8 mouse cellular contexts compared by ENCODE assay signal in genomic region chr1:37872131-37873067, GRCm38 (mm10). TPM values are rescaled to one million over a fixed set of nuclear protein-coding genes. Genes with fewer than 3 reads are reported as not detected.
DNase-seq lines count a peak whose midpoint lies in the region; ATAC-seq lines count a peak whose summit lies in the region.

No protein-coding gene starts in this region.

- peak; percentile 77 for ATAC-seq in embryonic facial prominence, embryonic 12.5 days (ENCODE audit: insufficient number of reproducible peaks, insufficient read depth, low FRiP score, low TSS enrichment)
- peak; percentile 90 for ATAC-seq in limb, embryonic 11.5 days (ENCODE audit: insufficient number of reproducible peaks, low FRiP score, low TSS enrichment, low read depth)
- peak; percentile 94 for ATAC-seq in midbrain, embryonic 13.5 days

- 6% methylated on average over 33 of the region's 33 CpGs for WGBS in embryonic facial prominence, embryonic 12.5 days
- WGBS in limb, embryonic 11.5 days = 6% methylated on average over 33 of the region's 33 CpGs
- 6% methylated on average over 33 of the region's 33 CpGs for WGBS in midbrain, embryonic 13.5 days

- H3K4me3 ChIP-seq in embryonic facial prominence, embryonic 12.5 days = peak overlapping the region; percentile 47
- peak overlapping the region; percentile 45 for H3K4me3 ChIP-seq in limb, embryonic 11.5 days (ENCODE audit: low read depth, low read length)
- H3K4me3 ChIP-seq in midbrain, embryonic 13.5 days (replicated peaks) = peak overlapping the region; percentile 55

- H3K27ac ChIP-seq in embryonic facial prominence, embryonic 12.5 days = peak overlapping the region; percentile 63; the same call in 1 of the 2 replicates
- 0 out of 2 replicates have a peak overlapping the region, but pooled peaks have one; percentile 42 for H3K27ac ChIP-seq in limb, embryonic 11.5 days (replicated peaks; ENCODE audit: low read depth, low read length)
- peak overlapping the region; percentile 71 for H3K27ac ChIP-seq in midbrain, embryonic 13.5 days

- H3K36me3 ChIP-seq in embryonic facial prominence, embryonic 12.5 days = peaks cover 25% of the 10 kb centered on the region
- peaks cover 8% of the 10 kb centered on the region; the same call in 1 of the 2 replicates for H3K36me3 ChIP-seq in limb, embryonic 11.5 days (ENCODE audit: control insufficient read depth, insufficient read depth, low read length)
- peaks cover 27% of the 10 kb centered on the region for H3K36me3 ChIP-seq in midbrain, embryonic 13.5 days

- no peaks in the 10 kb centered on the region for H3K4me1 ChIP-seq in embryonic facial prominence, embryonic 12.5 days
- H3K4me1 ChIP-seq in limb, embryonic 11.5 days (ENCODE audit: control insufficient read depth, insufficient read depth, low read length) = no peaks in the 10 kb centered on the region
- H3K4me1 ChIP-seq in midbrain, embryonic 13.5 days (replicated peaks) = peaks cover 12% of the 10 kb centered on the region

- H3K27me3 ChIP-seq in embryonic facial prominence, embryonic 12.5 days = no peaks in the 10 kb centered on the region
- H3K27me3 ChIP-seq in limb, embryonic 11.5 days (ENCODE audit: control insufficient read depth, insufficient read depth, low read length) = no peaks in the 10 kb centered on the region
- peaks cover 15% of the 10 kb centered on the region for H3K27me3 ChIP-seq in midbrain, embryonic 13.5 days

- H3K9me3 ChIP-seq in embryonic facial prominence, embryonic 12.5 days = peaks cover 10% of the 10 kb centered on the region
- H3K9me3 ChIP-seq in limb, embryonic 11.5 days (ENCODE audit: control insufficient read depth, low read length) = no peaks in the 10 kb centered on the region; the same call in 1 of the 2 replicates
- H3K9me3 ChIP-seq in midbrain, embryonic 13.5 days = no peaks in the 10 kb centered on the region

- peak; percentile 91 for DNase-seq in 416B (ENCODE audit: low read depth)
- peak; percentile 86 to 89 for DNase-seq in adrenal gland, postnatal 36 days
- DNase-seq in heart, adult 11 months = peak; percentile 99
- DNase-seq in kidney, adult 18-20 months = peak; percentile 81
- DNase-seq in limb, embryonic 11.5 days (ENCODE audit: low spot score) = peak; percentile 84
- DNase-seq in spleen, adult 12 weeks (ENCODE audit: low spot score) = peak; percentile 69

- H3K4me2 ChIP-seq in embryonic facial prominence, embryonic 12.5 days (replicated peaks) = peak overlapping the region; percentile 52
- peak overlapping the region; percentile 73 for H3K4me2 ChIP-seq in limb, embryonic 11.5 days (ENCODE audit: low read depth, severe bottlenecking)
- H3K4me2 ChIP-seq in midbrain, embryonic 13.5 days (replicated peaks) = peak overlapping the region; percentile 69

- peak overlapping the region; percentile 41; the same call in 1 of the 2 replicates for H3K9ac ChIP-seq in embryonic facial prominence, embryonic 12.5 days
- H3K9ac ChIP-seq in limb, embryonic 11.5 days (ENCODE audit: low read length) = peak overlapping the region; percentile 24
- H3K9ac ChIP-seq in midbrain, embryonic 13.5 days (replicated peaks) = peak overlapping the region; percentile 61

RNA-seq across cellular contexts. Expression of gene Lipt1, which starts 0.9 kb away (rescaled TPM):
- total RNA-seq in adrenal gland, postnatal 36 days (2021) = 10 to 100 TPM; 10.4 to 13.8 TPM
- 8.5 and 9.1 TPM in 2 replicates for polyA plus RNA-seq in embryonic facial prominence, embryonic 12.5 days (2016; fragmentation: Nextera tagmentation; extraction: Ambion mirVana)
- 6.4 and 8.7 TPM in 2 replicates for polyA plus RNA-seq in limb, embryonic 11.5 days (2014; fragmentation: Nextera tagmentation; extraction: Ambion mirVana)
- polyA plus RNA-seq in midbrain, embryonic 13.5 days (2015; fragmentation: Nextera tagmentation; extraction: Ambion mirVana) = 7.2 and 7.5 TPM in 2 replicates

RNA-seq across cellular contexts. Expression of gene Tsga10, which starts 6.2 kb away (rescaled TPM):
- total RNA-seq in adrenal gland, postnatal 36 days (2021) = 1 to 10 TPM; 5.1 to 5.2 TPM
- 7.4 and 7.6 TPM in 2 replicates for polyA plus RNA-seq in embryonic facial prominence, embryonic 12.5 days (2016; fragmentation: Nextera tagmentation; extraction: Ambion mirVana)
- 7.2 and 8.4 TPM in 2 replicates for polyA plus RNA-seq in limb, embryonic 11.5 days (2014; fragmentation: Nextera tagmentation; extraction: Ambion mirVana)
- 24.5 and 24.8 TPM in 2 replicates for polyA plus RNA-seq in midbrain, embryonic 13.5 days (2015; fragmentation: Nextera tagmentation; extraction: Ambion mirVana)

RNA-seq across cellular contexts. Expression of gene Mitd1, which starts 17.8 kb away (rescaled TPM):
- 10 to 100 TPM; 11.2 to 12.8 TPM for total RNA-seq in adrenal gland, postnatal 36 days (2021)
- 25.3 and 25.4 TPM in 2 replicates for polyA plus RNA-seq in embryonic facial prominence, embryonic 12.5 days (2016; fragmentation: Nextera tagmentation; extraction: Ambion mirVana)
- polyA plus RNA-seq in limb, embryonic 11.5 days (2014; fragmentation: Nextera tagmentation; extraction: Ambion mirVana) = 30.7 and 34.3 TPM in 2 replicates
- polyA plus RNA-seq in midbrain, embryonic 13.5 days (2015; fragmentation: Nextera tagmentation; extraction: Ambion mirVana) = 16.7 and 17.2 TPM in 2 replicates

RNA-seq across cellular contexts. Expression of gene Mrpl30, which starts 17.9 kb away (rescaled TPM):
- 100 to 1,000 TPM; 211 to 224 TPM for total RNA-seq in adrenal gland, postnatal 36 days (2021)
- 232 and 245 TPM in 2 replicates for polyA plus RNA-seq in embryonic facial prominence, embryonic 12.5 days (2016; fragmentation: Nextera tagmentation; extraction: Ambion mirVana)
- polyA plus RNA-seq in limb, embryonic 11.5 days (2014; fragmentation: Nextera tagmentation; extraction: Ambion mirVana) = 240 and 248 TPM in 2 replicates
- polyA plus RNA-seq in midbrain, embryonic 13.5 days (2015; fragmentation: Nextera tagmentation; extraction: Ambion mirVana) = 245 and 253 TPM in 2 replicates

RNA-seq across cellular contexts. Expression of gene Lyg2, which starts 43.9 kb away (rescaled TPM):
- total RNA-seq in adrenal gland, postnatal 36 days (2021) = not detected
- not detected in 2 replicates for polyA plus RNA-seq in embryonic facial prominence, embryonic 12.5 days (2016; fragmentation: Nextera tagmentation; extraction: Ambion mirVana)
- polyA plus RNA-seq in limb, embryonic 11.5 days (2014; fragmentation: Nextera tagmentation; extraction: Ambion mirVana) = not detected in 2 replicates
- not detected in 2 replicates for polyA plus RNA-seq in midbrain, embryonic 13.5 days (2015; fragmentation: Nextera tagmentation; extraction: Ambion mirVana)

Comparison
In these comparisons a context has a peak if more than half of its experiments do, and no peak if none do; other contexts are left out.
1. Peak in every context shown above with its lines: DNase-seq, ATAC-seq, H3K4me3 ChIP-seq and H3K27ac ChIP-seq.